Mouse (Mus musculus) lung, embryonic 14.5 days (tissue): ENCODE data around the gene Il7r. TPM values are rescaled to one million over a fixed set of nuclear protein-coding genes. Genes with fewer than 3 reads are reported as not detected.

Experiments used
- ATAC-seq: fragments of 200-750 bp; cut with Nextera tagmentation; 2 replicates; pipeline ENCODE4 v1.8.0; 2017; ENCODE audit warnings: mild to moderate bottlenecking, moderate TSS enrichment, moderate library complexity; ENCODE audit not compliant: insufficient read depth
- DNase-seq: peaks from one replicate; pipeline ENCODE4 v3.0.0-alpha.2; 2015
- H3K27ac ChIP-seq: fragments of 300-500 bp; sonication (generic); 2 replicates; pipeline ENCODE4 v1.5.1; 2014; ENCODE audit warnings: low read depth, mild to moderate bottlenecking, moderate library complexity
- H3K27me3 ChIP-seq: fragments of 300-500 bp; sonication (generic); 2 replicates; pipeline ENCODE4 v1.6.1; 2014; ENCODE audit warnings: low read length, control low read depth; ENCODE audit not compliant: insufficient read depth
- H3K36me3 ChIP-seq: fragments of 300-500 bp; sonication (generic); 2 replicates; pipeline ENCODE4 v1.6.1; 2014; ENCODE audit warnings: control low read depth; ENCODE audit not compliant: insufficient read depth
- H3K4me1 ChIP-seq: fragments of 300-500 bp; sonication (generic); 2 replicates; pipeline ENCODE4 v1.6.1; 2014; ENCODE audit warnings: antibody characterized with exemption, control low read depth; ENCODE audit not compliant: insufficient read depth
- H3K4me2 ChIP-seq: fragments of 300-500 bp; sonication (generic); 2 replicates; pipeline ENCODE4 v1.6.1; 2014; ENCODE audit warnings: mild to moderate bottlenecking
- H3K4me3 ChIP-seq: fragments of 300-500 bp; sonication (generic); 2 replicates; pipeline ENCODE4 v1.5.1; 2014; ENCODE audit warnings: low read depth, low read length
- H3K9ac ChIP-seq: fragments of 300-500 bp; sonication (generic); 2 replicates; pipeline ENCODE4 v1.6.1; 2014
- H3K9me3 ChIP-seq: fragments of 300-500 bp; sonication (generic); 2 replicates; pipeline ENCODE4 v1.6.1; 2016; ENCODE audit warnings: low read depth, low read length, control low read depth
- CTCF ChIP-seq: IDR thresholded peaks from 2 replicates; pipeline ENCODE4 v1.5.1; 2016; ENCODE audit warnings: antibody characterized with exemption, low read depth
- WGBS: fragments of 180-500 bp; shearing (Covaris S2); extraction: QIAGEN DNeasy Blood & Tissue Kit; methylation state at CpG from one replicate; pipeline ENCODE4 v1.1.7; 2014; 5-methylcytosine and 5-hydroxymethylcytosine counted together
- polyA plus RNA-seq: library from polyadenylated mRNA; unstranded; fragments of >200 nt; fragmentation: Nextera tagmentation; extraction: Ambion mirVana; gene quantifications from 2 replicates; pipeline ENCODE4 v1.2.1, GENCODE M21; 2014

The Il7r gene
- polyA plus RNA-seq, 1 experiment from 2014 or later: 0.26 TPM

GRCm38 (mm10) chr15:9526412-9526811 is 3.6 kb downstream of the Il7r start:
- DNase-seq (no peak), ATAC-seq (no peak)
- H3K4me1 ChIP-seq: no peaks in the 10 kb centered on the region
- H3K4me2 ChIP-seq: no peak overlapping the region
- no peak for TF ChIP-seq CTCF
- no peaks in the 10 kb centered on the region for H3K36me3 ChIP-seq
- no peak overlapping the region for H3K9ac ChIP-seq
- no peak overlapping the region for H3K4me3 ChIP-seq
- H3K27ac ChIP-seq: no peak overlapping the region
- H3K27me3 ChIP-seq: no peaks in the 10 kb centered on the region
- no peaks in the 10 kb centered on the region for H3K9me3 ChIP-seq

- Histone ChIP-seq H3K9ac (no peak overlapping the region), H3K36me3 (no peaks in the 10 kb centered on the region), H3K9me3 (no peaks in the 10 kb centered on the region), H3K4me1 (no peaks in the 10 kb centered on the region), H3K27ac (no peak overlapping the region), H3K4me3 (no peak overlapping the region), H3K27me3 (no peaks in the 10 kb centered on the region), H3K4me2 (no peak overlapping the region)
- ATAC-seq (no peak; the same call in 1 of the 2 replicates), DNase-seq (peak; percentile 25)
- no peak for TF ChIP-seq CTCF
- WGBS: 43% methylated on average over 5 of the region's 5 CpGs
These were observed 5.1 kb downstream of the Il7r start for GRCm38 (mm10) chr15:9524907-9525306.

- Histone ChIP-seq H3K4me3 (no peak overlapping the region), H3K36me3 (no peaks in the 10 kb centered on the region), H3K27ac (no peak overlapping the region), H3K9me3 (no peaks in the 10 kb centered on the region), H3K4me1 (no peaks in the 10 kb centered on the region), H3K4me2 (no peak overlapping the region), H3K9ac (no peak overlapping the region), H3K27me3 (no peaks in the 10 kb centered on the region)
- ATAC-seq: no peak
- TF ChIP-seq CTCF: no peak
- peak; percentile 5 for DNase-seq
- WGBS: 59% methylated on average over 5 of the region's 5 CpGs
These were observed 6.0 kb downstream of the Il7r start for GRCm38 (mm10) chr15:9523956-9524355.

DNA sequence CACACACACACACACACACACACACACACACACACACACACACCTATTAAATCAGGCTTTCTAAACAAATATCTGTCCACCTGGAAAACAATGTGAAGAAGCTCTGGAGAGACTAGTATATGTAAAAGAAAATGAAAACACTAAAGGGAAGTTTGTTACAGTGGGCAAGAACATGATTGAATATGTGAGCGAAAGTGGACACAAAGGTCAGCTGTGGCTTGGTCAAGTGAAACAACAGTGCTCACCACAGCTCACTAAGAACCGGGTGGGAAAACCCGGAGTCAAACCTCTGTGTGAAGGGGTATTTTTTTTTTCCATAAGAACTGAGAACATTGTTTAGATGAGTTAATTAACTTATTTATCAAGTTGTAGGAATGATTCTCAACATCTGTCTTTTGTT is 6.9 kb downstream of the Il7r start:
- H3K4me3 ChIP-seq: no peak overlapping the region
- H3K27me3 ChIP-seq: no peaks in the 10 kb centered on the region
- no peaks in the 10 kb centered on the region for H3K4me1 ChIP-seq
- 81% methylated on average over 3 of the region's 3 CpGs for WGBS
- TF ChIP-seq CTCF: no peak
- H3K9ac ChIP-seq: no peak overlapping the region
- DNase-seq (no peak), ATAC-seq (no peak)
- no peaks in the 10 kb centered on the region for H3K9me3 ChIP-seq
- no peak overlapping the region for H3K27ac ChIP-seq
- H3K36me3 ChIP-seq: no peaks in the 10 kb centered on the region
- H3K4me2 ChIP-seq: no peak overlapping the region

DNA sequence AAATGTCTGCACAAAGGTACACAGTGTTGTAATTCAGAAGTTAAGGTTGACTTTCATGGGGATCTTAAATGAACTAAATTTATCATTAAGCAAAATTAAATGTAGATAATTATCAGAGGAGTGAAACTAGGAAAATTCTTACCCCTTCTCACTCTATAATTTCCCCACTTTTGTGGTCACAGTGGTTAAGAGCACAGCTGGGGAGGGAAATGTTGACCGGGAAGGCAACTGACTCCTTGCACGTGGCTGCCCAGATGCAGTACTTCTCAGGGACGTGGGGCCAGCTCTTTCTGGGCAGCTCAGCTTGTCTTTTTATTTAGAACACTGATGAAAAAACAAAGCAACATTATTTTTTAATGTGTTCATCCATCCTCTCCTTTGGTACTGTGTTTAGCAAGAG is 37.9 kb downstream of the Il7r start:
- ATAC-seq (no peak), DNase-seq (no peak)
- Histone ChIP-seq H3K27me3 (no peaks in the 10 kb centered on the region), H3K9ac (no peak overlapping the region), H3K4me3 (no peak overlapping the region), H3K36me3 (no peaks in the 10 kb centered on the region), H3K4me2 (no peak overlapping the region), H3K27ac (no peak overlapping the region), H3K4me1 (no peaks in the 10 kb centered on the region), H3K9me3 (no peaks in the 10 kb centered on the region)
- TF ChIP-seq CTCF: no peak
- WGBS: 67% methylated on average over 3 of the region's 3 CpGs

DNA sequence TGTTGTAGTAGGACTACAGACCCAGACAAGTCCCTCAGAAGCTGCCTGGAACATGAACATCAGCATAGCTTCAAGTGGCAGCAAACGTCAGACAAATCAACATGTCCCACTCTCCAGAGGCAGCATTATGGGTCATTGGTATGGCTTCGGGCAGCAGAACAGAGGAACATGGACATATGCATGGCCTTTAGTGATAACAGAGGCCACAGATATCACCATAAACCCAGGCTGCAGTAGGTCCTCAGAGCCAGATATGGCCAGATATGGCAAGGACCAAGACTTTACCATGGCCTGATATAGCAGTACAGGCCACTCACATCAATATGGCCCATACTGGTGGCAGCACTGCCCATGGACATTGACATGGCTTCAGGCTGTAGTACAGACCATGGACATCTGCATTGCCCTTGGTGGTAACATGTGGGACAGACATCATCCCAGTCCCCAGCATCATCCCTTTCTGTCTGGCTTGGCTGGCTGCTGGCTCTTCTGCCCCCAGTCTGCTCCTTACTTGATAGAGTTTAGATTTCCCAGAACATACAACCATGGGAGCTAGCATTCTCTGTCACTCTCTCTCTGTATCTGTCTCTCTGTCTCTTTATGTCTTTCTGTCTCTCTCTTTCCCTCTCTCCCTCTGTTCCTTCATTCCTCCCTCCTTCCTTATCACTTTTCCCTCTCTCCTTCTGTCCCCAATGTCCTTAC is 40.4 kb downstream of the Il7r start:
- H3K27me3 ChIP-seq: no peaks in the 10 kb centered on the region
- H3K4me3 ChIP-seq: no peak overlapping the region
- H3K4me1 ChIP-seq: no peaks in the 10 kb centered on the region
- ATAC-seq (no peak), DNase-seq (no peak)
- WGBS: 83% methylated on average over 2 of the region's 2 CpGs
- no peak overlapping the region for H3K9ac ChIP-seq
- no peak overlapping the region for H3K4me2 ChIP-seq
- TF ChIP-seq CTCF: no peak
- H3K27ac ChIP-seq: no peak overlapping the region
- H3K36me3 ChIP-seq: no peaks in the 10 kb centered on the region
- H3K9me3 ChIP-seq: no peaks in the 10 kb centered on the region

GRCm38 (mm10) chr15:9473188-9473587 is 56.8 kb downstream of the Il7r start:
- H3K4me1 ChIP-seq: no peaks in the 10 kb centered on the region
- no peak for TF ChIP-seq CTCF
- no peak overlapping the region for H3K4me2 ChIP-seq
- no peak overlapping the region for H3K27ac ChIP-seq
- no peak for DNase-seq
- no peaks in the 10 kb centered on the region for H3K9me3 ChIP-seq
- no peak overlapping the region for H3K4me3 ChIP-seq
- 78% methylated on average over 1 of the region's 1 CpGs for WGBS
- ATAC-seq: no peak
- H3K36me3 ChIP-seq: no peaks in the 10 kb centered on the region
- H3K27me3 ChIP-seq: no peaks in the 10 kb centered on the region
- no peak overlapping the region for H3K9ac ChIP-seq
